Mouse (Mus musculus) midbrain, embryonic 15.5 days (tissue): ENCODE measurements around the gene Ripor1. TPM values are rescaled to one million over a fixed set of nuclear protein-coding genes. Genes with fewer than 3 reads are reported as not detected.

Experiments
- ATAC-seq: fragments of 200-750 bp; cut with Nextera tagmentation; replicated peaks from 2 replicates; pipeline ENCODE4 v1.8.0; 2017; ENCODE audit warnings: moderate TSS enrichment
- H3K27ac ChIP-seq: fragments of 300-500 bp; sonication (generic); 2 replicates; pipeline ENCODE4 v1.5.1; 2015; ENCODE audit warnings: mild to moderate bottlenecking, inconsistent platforms
- H3K27me3 ChIP-seq: fragments of 300-500 bp; sonication (generic); replicated peaks from 2 replicates; pipeline ENCODE4 v1.6.1; 2015; ENCODE audit warnings: inconsistent platforms
- H3K36me3 ChIP-seq: fragments of 300-500 bp; sonication (generic); replicated peaks from 2 replicates; pipeline ENCODE4 v1.6.1; 2015; ENCODE audit warnings: inconsistent platforms
- H3K4me1 ChIP-seq: fragments of 300-500 bp; sonication (generic); 2 replicates; pipeline ENCODE4 v1.6.1; 2015; ENCODE audit warnings: inconsistent platforms
- H3K4me2 ChIP-seq: fragments of 300-500 bp; sonication (generic); 2 replicates; pipeline ENCODE4 v1.6.1; 2015; ENCODE audit warnings: inconsistent platforms, mild to moderate bottlenecking, moderate library complexity
- H3K4me3 ChIP-seq: fragments of 300-500 bp; sonication (generic); 2 replicates; pipeline ENCODE4 v1.5.1; 2015; ENCODE audit warnings: mild to moderate bottlenecking, inconsistent platforms
- H3K9ac ChIP-seq: fragments of 300-500 bp; sonication (generic); 2 replicates; pipeline ENCODE4 v1.6.1; 2015; ENCODE audit warnings: mild to moderate bottlenecking, inconsistent platforms
- H3K9me3 ChIP-seq: fragments of 300-500 bp; sonication (generic); 2 replicates; pipeline ENCODE4 v1.6.1; 2016; ENCODE audit warnings: inconsistent platforms
- WGBS: fragments of 180-500 bp; shearing (Covaris S2); methylation state at CpG from one replicate; pipeline ENCODE4 v1.1.7; 2015; ENCODE audit warnings: mixed read lengths; 5-methylcytosine and 5-hydroxymethylcytosine counted together
- polyA plus RNA-seq: library from polyadenylated mRNA; unstranded; fragments of >200 nt; fragmentation: Nextera tagmentation; extraction: Ambion mirVana; gene quantifications from 2 replicates; pipeline ENCODE4 v1.2.1, GENCODE M21; 2015

Ripor1 gene
- polyA plus RNA-seq, 1 experiment from 2014 or later = 36.5 TPM

DNA sequence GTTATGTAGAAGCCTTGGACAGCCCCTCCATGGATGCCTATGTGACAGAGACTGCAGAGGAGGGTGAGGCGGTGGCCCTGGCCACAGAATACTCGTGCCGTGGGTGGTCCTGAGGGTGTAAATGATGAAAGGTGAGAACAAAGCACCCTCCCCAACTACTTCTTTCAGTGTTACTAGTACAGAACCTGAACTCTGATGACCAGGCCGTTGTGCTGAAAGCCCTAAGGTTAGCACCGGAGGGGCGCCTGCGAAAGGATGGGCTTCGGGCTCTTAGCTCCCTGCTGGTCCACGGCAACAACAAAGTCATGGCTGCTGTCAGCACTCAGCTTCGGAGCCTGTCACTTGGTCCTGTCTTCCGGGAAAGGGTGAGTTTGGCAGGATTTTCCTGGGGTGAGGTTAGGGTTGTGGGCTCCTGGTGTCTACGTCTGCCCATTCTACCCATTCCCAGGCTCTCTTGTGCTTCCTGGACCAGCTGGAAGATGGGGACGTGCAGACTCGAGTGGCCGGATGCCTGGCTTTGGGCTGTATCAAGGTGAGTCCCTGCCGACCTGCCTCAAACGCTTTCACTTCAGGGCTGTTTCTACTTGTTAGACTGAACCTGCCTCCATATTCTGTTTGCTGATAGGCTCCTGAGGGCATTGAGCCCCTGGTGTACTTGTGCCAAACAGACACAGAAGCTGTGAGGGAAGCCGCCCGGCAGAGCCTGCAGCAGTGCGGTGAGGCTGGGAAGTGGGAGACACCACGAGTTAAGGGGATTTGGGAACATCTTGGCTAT lies 16.1 kb downstream of the Ripor1 start:
- Histone ChIP-seq H3K36me3 (peaks cover 53% of the 10 kb centered on the region), H3K4me1 (peaks cover 14% of the 10 kb centered on the region), H3K4me2 (no peak overlapping the region), H3K9ac (no peak overlapping the region), H3K9me3 (no peaks in the 10 kb centered on the region), H3K27ac (peak overlapping the region; percentile 53; the same call in 1 of the 2 replicates), H3K27me3 (no peaks in the 10 kb centered on the region), H3K4me3 (no peak overlapping the region)
- WGBS = 88% methylated on average over 21 of the region's 21 CpGs
- no peak for ATAC-seq

DNA sequence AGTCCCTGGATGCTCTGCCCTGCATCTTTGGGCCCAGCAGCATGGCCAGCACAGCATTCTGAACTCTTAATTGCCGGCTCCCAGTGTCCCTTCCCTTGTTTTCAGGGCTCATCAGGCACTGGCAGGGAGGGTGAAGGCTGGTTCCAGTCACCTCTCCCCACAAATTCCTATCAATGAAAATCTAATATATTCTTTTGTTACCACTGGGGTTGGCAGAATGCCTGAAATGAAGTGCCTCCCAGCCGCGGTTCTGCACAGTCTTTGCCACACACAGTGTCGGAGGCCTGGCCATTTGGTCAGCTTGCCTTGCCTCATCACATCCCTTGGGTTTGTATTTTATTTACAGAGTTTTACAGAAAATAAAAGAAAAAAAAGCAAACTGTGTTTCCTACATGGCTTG lies 16.8 kb downstream of the Ripor1 start:
- WGBS = 47% methylated on average over 4 of the region's 4 CpGs
- Histone ChIP-seq H3K9me3 (no peaks in the 10 kb centered on the region), H3K4me2 (no peak overlapping the region), H3K4me1 (peaks cover 14% of the 10 kb centered on the region), H3K9ac (0 out of 2 replicates have a peak overlapping the region, but pooled peaks have one; percentile 2), H3K27ac (peak overlapping the region; percentile 53), H3K4me3 (no peak overlapping the region), H3K27me3 (no peaks in the 10 kb centered on the region), H3K36me3 (peaks cover 46% of the 10 kb centered on the region)
- ATAC-seq = peak; percentile 11; the same call in 1 of the 2 replicates

- H3K9ac ChIP-seq = no peak overlapping the region
- 8% methylated on average over 8 of the region's 8 CpGs for WGBS
- H3K4me1 ChIP-seq = peaks cover 14% of the 10 kb centered on the region
- peak; percentile 86 for ATAC-seq
- no peaks in the 10 kb centered on the region for H3K27me3 ChIP-seq
- H3K36me3 ChIP-seq = peaks cover 40% of the 10 kb centered on the region
- H3K4me3 ChIP-seq = no peak overlapping the region
- peak overlapping the region; percentile 53 for H3K27ac ChIP-seq
- H3K9me3 ChIP-seq = no peaks in the 10 kb centered on the region
- H3K4me2 ChIP-seq = no peak overlapping the region
These were observed 17.4 kb downstream of the Ripor1 start for GRCm38 (mm10) chr8:105622421-105622920.

DNA sequence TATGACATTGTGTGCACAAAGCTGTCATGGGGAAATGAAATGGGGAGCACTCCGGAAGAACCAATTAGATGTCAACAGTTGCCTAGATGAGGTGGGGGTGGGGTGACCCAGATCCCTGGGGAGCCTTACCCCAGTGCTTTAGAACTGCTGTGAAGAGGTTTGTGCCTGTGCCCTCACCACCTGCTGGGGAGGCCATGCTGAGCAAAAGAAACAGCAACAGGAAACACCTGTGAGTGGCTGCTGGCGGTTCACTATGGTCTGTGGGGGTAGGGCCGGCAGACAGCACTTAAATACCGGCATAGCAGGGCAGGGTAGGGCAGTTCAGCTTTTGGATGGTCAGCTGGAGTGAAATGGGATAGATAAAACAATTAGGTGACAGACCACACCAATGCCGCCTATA lies 18.1 kb downstream of the Ripor1 start:
- Histone ChIP-seq H3K9me3 (no peaks in the 10 kb centered on the region), H3K27ac (0 out of 2 replicates have a peak overlapping the region, but pooled peaks have one; percentile 53), H3K4me1 (peaks cover 14% of the 10 kb centered on the region), H3K9ac (no peak overlapping the region), H3K36me3 (peaks cover 34% of the 10 kb centered on the region), H3K27me3 (no peaks in the 10 kb centered on the region), H3K4me3 (no peak overlapping the region), H3K4me2 (no peak overlapping the region)
- ATAC-seq = 0 out of 2 replicates have a peak, but pooled peaks have one; percentile 16
- 28% methylated on average over 5 of the region's 5 CpGs for WGBS

GRCm38 (mm10) chr8:105623679-105624245 lies 18.7 kb downstream of the Ripor1 start:
- H3K27me3 ChIP-seq = no peaks in the 10 kb centered on the region
- H3K27ac ChIP-seq = no peak overlapping the region
- H3K4me1 ChIP-seq = peaks cover 14% of the 10 kb centered on the region
- no peak overlapping the region for H3K4me2 ChIP-seq
- ATAC-seq = no peak
- no peak overlapping the region for H3K9ac ChIP-seq
- WGBS = 53% methylated on average over 7 of the region's 7 CpGs
- H3K4me3 ChIP-seq = no peak overlapping the region
- H3K9me3 ChIP-seq = no peaks in the 10 kb centered on the region
- peaks cover 27% of the 10 kb centered on the region for H3K36me3 ChIP-seq

- Histone ChIP-seq H3K9ac (no peak overlapping the region; the same call in 1 of the 2 replicates), H3K36me3 (peaks cover 24% of the 10 kb centered on the region; the same call in 1 of the 2 replicates), H3K9me3 (no peaks in the 10 kb centered on the region), H3K4me1 (peaks cover 14% of the 10 kb centered on the region), H3K27ac (no peak overlapping the region), H3K4me2 (no peak overlapping the region), H3K4me3 (no peak overlapping the region), H3K27me3 (no peaks in the 10 kb centered on the region)
- 55% methylated on average over 3 of the region's 3 CpGs for WGBS
- no peak for ATAC-seq
These were observed 19.3 kb downstream of the Ripor1 start for GRCm38 (mm10) chr8:105624401-105624800.

- no peak overlapping the region for H3K27ac ChIP-seq
- no peak for ATAC-seq
- WGBS = 78% methylated on average over 1 of the region's 1 CpGs
These were observed 19.8 kb downstream of the Ripor1 start for GRCm38 (mm10) chr8:105624831-105625230.

GRCm38 (mm10) chr8:105626086-105626485 lies 21.0 kb downstream of the Ripor1 start:
- H3K4me2 ChIP-seq = no peak overlapping the region
- no peak for ATAC-seq
- no peak overlapping the region for H3K4me3 ChIP-seq
- no peak overlapping the region for H3K27ac ChIP-seq
- no peaks in the 10 kb centered on the region for H3K27me3 ChIP-seq
- H3K4me1 ChIP-seq = peaks cover 14% of the 10 kb centered on the region
- no peaks in the 10 kb centered on the region for H3K9me3 ChIP-seq
- H3K36me3 ChIP-seq = peaks cover 10% of the 10 kb centered on the region; the same call in 1 of the 2 replicates
- no peak overlapping the region for H3K9ac ChIP-seq
- 78% methylated on average over 1 of the region's 1 CpGs for WGBS

More at GRCm38 (mm10) chr8:105624831-105625230, 19.8 kb downstream of the Ripor1 start:
- Histone ChIP-seq H3K36me3 (peaks cover 21% of the 10 kb centered on the region; the same call in 1 of the 2 replicates), H3K9me3 (no peaks in the 10 kb centered on the region), H3K4me2 (no peak overlapping the region), H3K4me1 (peaks cover 14% of the 10 kb centered on the region), H3K4me3 (no peak overlapping the region), H3K27me3 (no peaks in the 10 kb centered on the region), H3K9ac (no peak overlapping the region)

GRCm38 (mm10) chr8:105629337-105629736 lies 24.3 kb downstream of the Ripor1 start:
- Histone ChIP-seq H3K36me3 (no peaks in the 10 kb centered on the region), H3K4me1 (no peaks in the 10 kb centered on the region), H3K9me3 (no peaks in the 10 kb centered on the region), H3K4me2 (no peak overlapping the region), H3K27me3 (no peaks in the 10 kb centered on the region), H3K4me3 (no peak overlapping the region), H3K9ac (no peak overlapping the region), H3K27ac (no peak overlapping the region)
- 93% methylated on average over 4 of the region's 4 CpGs for WGBS
- ATAC-seq = no peak

GRCm38 (mm10) chr8:105634771-105635458 lies 29.9 kb downstream of the Ripor1 start:
- Histone ChIP-seq H3K9me3 (no peaks in the 10 kb centered on the region), H3K36me3 (no peaks in the 10 kb centered on the region), H3K4me2 (peak overlapping the region; percentile 88), H3K4me3 (0 out of 2 replicates have a peak overlapping the region, but pooled peaks have one; percentile 85), H3K27me3 (no peaks in the 10 kb centered on the region), H3K27ac (no peak overlapping the region), H3K9ac (no peak overlapping the region), H3K4me1 (peaks cover 31% of the 10 kb centered on the region)
- ATAC-seq = no peak
- 87% methylated on average over 2 of the region's 2 CpGs for WGBS

GRCm38 (mm10) chr8:105635481-105635880 lies 30.4 kb downstream of the Ripor1 start:
- Histone ChIP-seq H3K4me3 (peak overlapping the region; percentile 85), H3K4me1 (peaks cover 34% of the 10 kb centered on the region), H3K9ac (peak overlapping the region; percentile 98), H3K4me2 (peak overlapping the region; percentile 88), H3K36me3 (no peaks in the 10 kb centered on the region), H3K27ac (no peak overlapping the region), H3K9me3 (no peaks in the 10 kb centered on the region), H3K27me3 (no peaks in the 10 kb centered on the region)
- no peak for ATAC-seq
- WGBS = 1% methylated on average over 11 of the region's 11 CpGs
